Mouse (Mus musculus): ENCODE measurements around the gene Pkd1l3. TPM values are rescaled to one million over a fixed set of nuclear protein-coding genes. Genes with fewer than 3 reads are reported as not detected.

Pkd1l3 gene
- polyA plus RNA-seq, 1 experiment from 2014 or later = 0.37 TPM

GRCm38 (mm10) chr8:109681535-109681934, 67.2 kb downstream of the Pkd1l3 start:
- no peak overlapping the region for H3K27ac ChIP-seq (ENCODE audit: low read depth)
- no peak for DNase-seq (ENCODE audit: low spot score)
- ATAC-seq (replicated peaks; ENCODE audit: low FRiP score, low TSS enrichment, low read depth) = no peak
- H3K4me1 ChIP-seq (replicated peaks; ENCODE audit: control insufficient read depth, insufficient read depth, low read length) = no peaks in the 10 kb centered on the region
- WGBS = 69% methylated on average over 3 of the region's 3 CpGs
- no peaks in the 10 kb centered on the region for H3K27me3 ChIP-seq (replicated peaks; ENCODE audit: control insufficient read depth, insufficient read depth, low read length)
- peaks cover 71% of the 10 kb centered on the region for H3K36me3 ChIP-seq (ENCODE audit: control insufficient read depth, insufficient read depth, low read length)
- no peak overlapping the region for H3K9ac ChIP-seq (ENCODE audit: low read length)
- no peaks in the 10 kb centered on the region for H3K9me3 ChIP-seq (ENCODE audit: control insufficient read depth, low read length)
- H3K4me2 ChIP-seq (ENCODE audit: low read length) = no peak overlapping the region
- H3K4me3 ChIP-seq (ENCODE audit: low read depth, low read length) = no peak overlapping the region

GRCm38 (mm10) chr8:109682120-109682519, 67.8 kb downstream of the Pkd1l3 start:
- no peak overlapping the region for H3K4me2 ChIP-seq (ENCODE audit: low read length)
- H3K4me1 ChIP-seq (replicated peaks; ENCODE audit: control insufficient read depth, insufficient read depth, low read length) = no peaks in the 10 kb centered on the region
- no peak overlapping the region for H3K27ac ChIP-seq (ENCODE audit: low read depth)
- DNase-seq (ENCODE audit: low spot score) (no peak), ATAC-seq (replicated peaks; ENCODE audit: low FRiP score, low TSS enrichment, low read depth) (no peak)
- H3K9me3 ChIP-seq (ENCODE audit: control insufficient read depth, low read length) = no peaks in the 10 kb centered on the region
- WGBS = 92% methylated on average over 5 of the region's 5 CpGs
- peaks cover 65% of the 10 kb centered on the region for H3K36me3 ChIP-seq (ENCODE audit: control insufficient read depth, insufficient read depth, low read length)
- no peak overlapping the region for H3K9ac ChIP-seq (ENCODE audit: low read length)
- H3K27me3 ChIP-seq (replicated peaks; ENCODE audit: control insufficient read depth, insufficient read depth, low read length) = no peaks in the 10 kb centered on the region
- H3K4me3 ChIP-seq (ENCODE audit: low read depth, low read length) = no peak overlapping the region

GRCm38 (mm10) chr8:109687248-109687647, 72.9 kb downstream of the Pkd1l3 start:
- WGBS = 91% methylated on average over 5 of the region's 5 CpGs
- Histone ChIP-seq H3K27me3 (replicated peaks; ENCODE audit: control insufficient read depth, insufficient read depth, low read length) (no peaks in the 10 kb centered on the region), H3K27ac (ENCODE audit: low read depth) (no peak overlapping the region), H3K4me2 (ENCODE audit: low read length) (no peak overlapping the region), H3K4me3 (ENCODE audit: low read depth, low read length) (no peak overlapping the region), H3K9ac (ENCODE audit: low read length) (no peak overlapping the region), H3K9me3 (ENCODE audit: control insufficient read depth, low read length) (no peaks in the 10 kb centered on the region), H3K36me3 (ENCODE audit: control insufficient read depth, insufficient read depth, low read length) (peaks cover 17% of the 10 kb centered on the region), H3K4me1 (replicated peaks; ENCODE audit: control insufficient read depth, insufficient read depth, low read length) (peaks cover 6% of the 10 kb centered on the region; the same call in 1 of the 2 replicates)
- ATAC-seq (replicated peaks; ENCODE audit: low FRiP score, low TSS enrichment, low read depth) (no peak), DNase-seq (ENCODE audit: low spot score) (no peak)

GRCm38 (mm10) chr8:109691769-109692168, 77.5 kb downstream of the Pkd1l3 start:
- H3K36me3 ChIP-seq (ENCODE audit: control insufficient read depth, insufficient read depth, low read length) = no peaks in the 10 kb centered on the region
- peaks cover 13% of the 10 kb centered on the region for H3K4me1 ChIP-seq (replicated peaks; ENCODE audit: control insufficient read depth, insufficient read depth, low read length)
- DNase-seq (ENCODE audit: low spot score) = no peak
- no peak for ATAC-seq (replicated peaks; ENCODE audit: low FRiP score, low TSS enrichment, low read depth)
- H3K4me2 ChIP-seq (ENCODE audit: low read length) = peak overlapping the region; percentile 92
- no peaks in the 10 kb centered on the region for H3K27me3 ChIP-seq (replicated peaks; ENCODE audit: control insufficient read depth, insufficient read depth, low read length)
- peak overlapping the region; percentile 87 for H3K9ac ChIP-seq (ENCODE audit: low read length)
- H3K4me3 ChIP-seq (ENCODE audit: low read depth, low read length) = peak overlapping the region; percentile 81
- whole genome bisulfite sequencing = 56% methylated on average over 5 of the region's 5 CpGs
- H3K27ac ChIP-seq (ENCODE audit: low read depth) = no peak overlapping the region
- H3K9me3 ChIP-seq (ENCODE audit: control insufficient read depth, low read length) = no peaks in the 10 kb centered on the region

- peak; percentile 80 for ATAC-seq (replicated peaks; ENCODE audit: low FRiP score, low TSS enrichment, low read depth)
- H3K27me3 ChIP-seq (replicated peaks; ENCODE audit: control insufficient read depth, insufficient read depth, low read length) = no peaks in the 10 kb centered on the region
- no peaks in the 10 kb centered on the region for H3K9me3 ChIP-seq (ENCODE audit: control insufficient read depth, low read length)
- H3K36me3 ChIP-seq (ENCODE audit: control insufficient read depth, insufficient read depth, low read length) = no peaks in the 10 kb centered on the region
- H3K4me1 ChIP-seq (replicated peaks; ENCODE audit: control insufficient read depth, insufficient read depth, low read length) = peaks cover 13% of the 10 kb centered on the region
- peak overlapping the region; percentile 87 for H3K9ac ChIP-seq (ENCODE audit: low read length)
- peak overlapping the region; percentile 81 for H3K4me3 ChIP-seq (ENCODE audit: low read depth, low read length)
- DNase-seq (ENCODE audit: low spot score) = no peak
- H3K27ac ChIP-seq (ENCODE audit: low read depth) = peak overlapping the region; percentile 78
- H3K4me2 ChIP-seq (ENCODE audit: low read length) = peak overlapping the region; percentile 92
- under 1% methylated on average over 38 of the region's 38 CpGs for WGBS
These were observed 78.3 kb downstream of the Pkd1l3 start for GRCm38 (mm10) chr8:109692443-109693145.

GRCm38 (mm10) chr8:109693146-109693900, 79.0 kb downstream of the Pkd1l3 start, which contains the start of gene Ist1:
Gene Ist1 (minus strand): TSS chr8:109693260.
- peak; percentile 99 for DNase-seq (ENCODE audit: low spot score)
- WGBS = under 1% methylated on average over 57 of the region's 57 CpGs
- Histone ChIP-seq H3K4me2 (ENCODE audit: low read length) (peak within 1 kb of the TSS; percentile 92), H3K4me1 (replicated peaks; ENCODE audit: control insufficient read depth, insufficient read depth, low read length) (peaks cover 13% of the 10 kb centered on the region), H3K9me3 (ENCODE audit: control insufficient read depth, low read length) (no peaks in the 10 kb centered on the region), H3K27ac (ENCODE audit: low read depth) (peak within 1 kb of the TSS; percentile 78), H3K27me3 (replicated peaks; ENCODE audit: control insufficient read depth, insufficient read depth, low read length) (no peaks in the 10 kb centered on the region), H3K4me3 (ENCODE audit: low read depth, low read length) (peak within 1 kb of the TSS; percentile 81), H3K9ac (ENCODE audit: low read length) (peak within 1 kb of the TSS; percentile 87), H3K36me3 (ENCODE audit: control insufficient read depth, insufficient read depth, low read length) (no peaks in the 10 kb centered on the region)
- peak; percentile 98 for ATAC-seq (replicated peaks; ENCODE audit: low FRiP score, low TSS enrichment, low read depth)

- no peak overlapping the region for H3K4me3 ChIP-seq (ENCODE audit: low read depth, low read length)
- H3K4me1 ChIP-seq (replicated peaks; ENCODE audit: control insufficient read depth, insufficient read depth, low read length) = peaks cover 13% of the 10 kb centered on the region
- 44% methylated on average over 6 of the region's 6 CpGs for WGBS
- no peaks in the 10 kb centered on the region for H3K9me3 ChIP-seq (ENCODE audit: control insufficient read depth, low read length)
- peak overlapping the region; percentile 79 for H3K4me2 ChIP-seq (ENCODE audit: low read length)
- no peaks in the 10 kb centered on the region for H3K36me3 ChIP-seq (ENCODE audit: control insufficient read depth, insufficient read depth, low read length)
- DNase-seq (ENCODE audit: low spot score) = no peak
- no peaks in the 10 kb centered on the region for H3K27me3 ChIP-seq (replicated peaks; ENCODE audit: control insufficient read depth, insufficient read depth, low read length)
- ATAC-seq (replicated peaks; ENCODE audit: low FRiP score, low TSS enrichment, low read depth) = no peak
- H3K9ac ChIP-seq (ENCODE audit: low read length) = no peak overlapping the region
- H3K27ac ChIP-seq (ENCODE audit: low read depth) = no peak overlapping the region
These were observed 79.8 kb downstream of the Pkd1l3 start for GRCm38 (mm10) chr8:109694154-109694553.

- 78% methylated on average over 1 of the region's 1 CpGs for WGBS
These were observed 83.4 kb downstream of the Pkd1l3 start for GRCm38 (mm10) chr8:109697754-109698153.

More at GRCm38 (mm10) chr8:109697754-109698153, 83.4 kb downstream of the Pkd1l3 start:
- DNase-seq (ENCODE audit: low spot score) (no peak), ATAC-seq (replicated peaks; ENCODE audit: low FRiP score, low TSS enrichment, low read depth) (no peak)
- H3K27me3 ChIP-seq (replicated peaks; ENCODE audit: control insufficient read depth, insufficient read depth, low read length) = no peaks in the 10 kb centered on the region
- H3K36me3 ChIP-seq (ENCODE audit: control insufficient read depth, insufficient read depth, low read length) = no peaks in the 10 kb centered on the region
- no peak overlapping the region for H3K9ac ChIP-seq (ENCODE audit: low read length)
- no peak overlapping the region for H3K27ac ChIP-seq (ENCODE audit: low read depth)
- peaks cover 7% of the 10 kb centered on the region; the same call in 1 of the 2 replicates for H3K4me1 ChIP-seq (replicated peaks; ENCODE audit: control insufficient read depth, insufficient read depth, low read length)
- H3K4me3 ChIP-seq (ENCODE audit: low read depth, low read length) = no peak overlapping the region
- H3K9me3 ChIP-seq (ENCODE audit: control insufficient read depth, low read length) = no peaks in the 10 kb centered on the region
- no peak overlapping the region for H3K4me2 ChIP-seq (ENCODE audit: low read length)
